Mouse (Mus musculus) G1E (cell line): ENCODE results near the gene Tgfbr3. TPM values are rescaled to one million over a fixed set of nuclear protein-coding genes. Genes with fewer than 3 reads are reported as not detected.

Experiments
- ATAC-seq: 2 replicates; pipeline ENCODE4 v1.8.0; 2016; ENCODE audit warnings: mild to moderate bottlenecking; ENCODE audit not compliant: insufficient number of reproducible peaks, poor library complexity, low FRiP score, severe bottlenecking; ENCODE audit errors: extremely low read depth
- DNase-seq: peaks from one replicate; pipeline ENCODE4 v3.0.0; 2012; ENCODE audit warnings: low spot score
- H3K27me3 ChIP-seq: 2 replicates; pipeline ENCODE4 v1.6.1; 2012; ENCODE audit warnings: mild to moderate bottlenecking, low read length, inconsistent platforms; ENCODE audit not compliant: insufficient read depth
- H3K36me3 ChIP-seq: replicated peaks from 2 replicates; pipeline ENCODE3; 2012; ENCODE audit warnings: mild to moderate bottlenecking, inconsistent platforms
- H3K4me1 ChIP-seq: 2 replicates; pipeline ENCODE4 v1.6.1; 2012; ENCODE audit warnings: low read depth, low read length, inconsistent platforms, mixed read lengths; ENCODE audit not compliant: insufficient read depth
- H3K4me3 ChIP-seq: 2 replicates; pipeline ENCODE4 v1.5.1; 2012; ENCODE audit warnings: low read depth, mild to moderate bottlenecking, inconsistent platforms, low read length, moderate library complexity, mixed read lengths
- H3K9me3 ChIP-seq: replicated peaks from 2 replicates; pipeline ENCODE4 v1.6.1; 2012; ENCODE audit warnings: inconsistent platforms
- CTCF ChIP-seq: IDR thresholded peaks from 2 replicates; pipeline ENCODE4 v1.5.1; 2012; ENCODE audit warnings: low read depth, low read length, inconsistent platforms, mixed read lengths
- GATA1 ChIP-seq: IDR thresholded peaks from 2 replicates; pipeline ENCODE4 v1.6.1; 2012; ENCODE audit warnings: borderline replicate concordance, low read length, inconsistent platforms, mixed read lengths
- GATA2 ChIP-seq: IDR thresholded peaks from 2 replicates; pipeline ENCODE4 v1.6.1; 2012; ENCODE audit warnings: low read depth, low read length, inconsistent platforms, borderline replicate concordance
- POLR2AphosphoS5 ChIP-seq: IDR thresholded peaks from 2 replicates; pipeline ENCODE4 v1.6.1; 2012; ENCODE audit warnings: low read depth, low read length, inconsistent platforms; ENCODE audit not compliant: insufficient replicate concordance
- TAL1 ChIP-seq: conservative IDR thresholded peaks from 2 replicates; pipeline ENCODE4 v1.6.1; 2012; ENCODE audit warnings: low read depth, low read length, inconsistent platforms, mixed read lengths
- polyA plus RNA-seq: library from polyadenylated mRNA; stranded (reverse); fragments of >175 nt; gene quantifications from 2 replicates; pipeline ENCODE4 v1.2.3, GENCODE M21; 2012
- total RNA-seq, 2 experiments: library from RNA; stranded (forward) in 1 of 2; stranded (reverse) in 1 of 2; fragments of 200-1000 nt in 1 of 2; fragments of >200 nt in 1 of 2; fragmentation: Nextera tagmentation in 1 of 2; gene quantifications; 2 replicates each; pipeline ENCODE4 v1.2.3; 2014 to 2017

Gene Tgfbr3
- total and polyA plus RNA-seq, 3 experiments = 0.05 TPM; not detected in 2

GRCm38 (mm10) chr5:107204306-107204705 lies 85.1 kb downstream of the Tgfbr3 start:
- Histone ChIP-seq H3K9me3 (no peaks in the 10 kb centered on the region), H3K4me3 (no peak overlapping the region), H3K36me3 (no peaks in the 10 kb centered on the region), H3K4me1 (no peaks in the 10 kb centered on the region), H3K27me3 (no peaks in the 10 kb centered on the region)
- ATAC-seq = no peak
- TF ChIP-seq CTCF = no peak
- TF ChIP-seq GATA2 = no peak
- TF ChIP-seq POLR2AphosphoS5 = no peak
- TF ChIP-seq TAL1 = no peak
- no peak for TF ChIP-seq GATA1
- no peak for DNase-seq

GRCm38 (mm10) chr5:107202801-107203559 lies 86.4 kb downstream of the Tgfbr3 start:
- no peaks in the 10 kb centered on the region for H3K36me3 ChIP-seq
- H3K4me3 ChIP-seq = no peak overlapping the region
- H3K4me1 ChIP-seq = no peaks in the 10 kb centered on the region
- TF ChIP-seq GATA2 (no peak), TAL1 (no peak), CTCF (no peak), POLR2AphosphoS5 (no peak), GATA1 (no peak)
- no peak for ATAC-seq
- DNase-seq = no peak
- H3K9me3 ChIP-seq = no peaks in the 10 kb centered on the region
- H3K27me3 ChIP-seq = no peaks in the 10 kb centered on the region

- no peak for DNase-seq
- TF ChIP-seq GATA2 = no peak
- TF ChIP-seq TAL1 = no peak
- no peak for TF ChIP-seq CTCF
- no peak for TF ChIP-seq POLR2AphosphoS5
- no peak for TF ChIP-seq GATA1
- ATAC-seq = no peak
- no peaks in the 10 kb centered on the region for H3K36me3 ChIP-seq
- H3K4me1 ChIP-seq = no peaks in the 10 kb centered on the region
- no peak overlapping the region for H3K4me3 ChIP-seq
- H3K27me3 ChIP-seq = no peaks in the 10 kb centered on the region
- no peaks in the 10 kb centered on the region for H3K9me3 ChIP-seq
These were observed 87.8 kb downstream of the Tgfbr3 start for GRCm38 (mm10) chr5:107201509-107202182.

- H3K36me3 ChIP-seq = no peaks in the 10 kb centered on the region
- no peak for TF ChIP-seq TAL1
- no peak for TF ChIP-seq GATA1
- TF ChIP-seq CTCF = no peak
- TF ChIP-seq GATA2 = no peak
- no peak for TF ChIP-seq POLR2AphosphoS5
- H3K4me3 ChIP-seq = no peak overlapping the region
- ATAC-seq (no peak), DNase-seq (no peak)
- H3K27me3 ChIP-seq = no peaks in the 10 kb centered on the region
- no peaks in the 10 kb centered on the region for H3K9me3 ChIP-seq
- no peaks in the 10 kb centered on the region for H3K4me1 ChIP-seq
These were observed 88.5 kb downstream of the Tgfbr3 start for GRCm38 (mm10) chr5:107200853-107201341.

- Histone ChIP-seq H3K4me3 (no peak overlapping the region), H3K4me1 (no peaks in the 10 kb centered on the region), H3K36me3 (no peaks in the 10 kb centered on the region), H3K9me3 (no peaks in the 10 kb centered on the region), H3K27me3 (no peaks in the 10 kb centered on the region)
- DNase-seq (no peak), ATAC-seq (no peak)
- no peak for TF ChIP-seq CTCF
- TF ChIP-seq TAL1 = no peak
- TF ChIP-seq GATA1 = no peak
- TF ChIP-seq POLR2AphosphoS5 = no peak
- TF ChIP-seq GATA2 = no peak
These were observed 89.2 kb downstream of the Tgfbr3 start for GRCm38 (mm10) chr5:107200221-107200635.

- TF ChIP-seq POLR2AphosphoS5 (no peak), GATA2 (no peak), GATA1 (no peak), TAL1 (no peak), CTCF (no peak)
- no peak overlapping the region for H3K4me3 ChIP-seq
- H3K27me3 ChIP-seq = no peaks in the 10 kb centered on the region
- H3K36me3 ChIP-seq = no peaks in the 10 kb centered on the region
- ATAC-seq (no peak), DNase-seq (no peak)
- no peaks in the 10 kb centered on the region for H3K4me1 ChIP-seq
- H3K9me3 ChIP-seq = no peaks in the 10 kb centered on the region
These were observed 93.6 kb downstream of the Tgfbr3 start for GRCm38 (mm10) chr5:107195751-107196395.
